Mouse (Mus musculus): ENCODE data around the gene Matk.

DNA sequence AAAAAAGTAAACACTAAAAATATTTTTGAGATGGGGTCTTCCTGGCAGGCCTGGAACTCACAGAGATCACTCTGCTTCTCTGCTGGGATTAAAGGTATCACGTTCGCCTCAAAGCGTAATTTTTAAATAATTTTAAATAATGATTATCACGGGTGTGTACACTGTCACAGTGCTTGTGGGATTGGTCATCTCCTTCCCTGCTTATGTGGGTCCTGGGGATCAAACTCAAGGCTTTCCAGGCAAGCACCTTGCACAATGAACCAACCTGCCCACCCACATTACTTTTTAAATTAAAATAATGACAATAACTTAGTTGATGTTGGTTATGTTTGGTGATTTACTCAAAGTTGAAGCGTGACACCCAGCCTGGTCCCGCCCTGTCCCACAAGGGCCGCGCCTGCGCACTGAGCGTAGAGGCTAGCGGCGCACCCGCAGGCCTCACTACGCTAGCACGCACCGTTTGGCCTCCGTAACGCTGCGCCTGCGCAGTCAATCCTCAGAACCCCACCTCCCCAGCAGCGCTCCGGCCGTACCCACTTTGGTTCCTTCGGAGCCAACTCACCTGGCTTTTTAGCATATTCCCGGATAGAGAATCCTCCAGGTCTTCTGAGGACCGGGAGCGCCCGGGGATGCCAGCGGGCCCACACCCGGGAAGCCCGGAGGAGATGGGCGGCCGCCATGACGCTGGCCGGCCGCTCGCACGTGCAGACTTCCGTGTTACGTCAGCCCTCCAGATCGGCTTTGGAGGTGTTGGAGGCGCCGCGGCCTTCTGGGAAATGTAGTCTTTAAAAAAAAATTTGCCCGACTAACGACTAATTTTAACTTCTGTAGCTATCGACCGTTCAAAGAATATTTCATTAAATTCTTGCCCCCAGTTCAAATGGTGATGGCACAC lies 13.7 kb downstream of the Matk start, which contains the start of the genes Mrpl54 and Apba3:
- no peak for TF ChIP-seq CTCF (IDR thresholded peaks at IDR 0.05; ENCODE audit: insufficient read depth, low read length)
- TF ChIP-seq POLR2A (IDR thresholded peaks at IDR 0.05; ENCODE audit: borderline replicate concordance, extremely low read depth, low read depth, low read length) = peak; percentile 71; the same call in 1 of the 2 replicates

Data from lung, adult 2 months (tissue).